Mouse (Mus musculus): Measurements from ENCODE around the gene Arl15. TPM values are rescaled to one million over a fixed set of nuclear protein-coding genes. Genes with fewer than 3 reads are reported as not detected.

Gene Arl15
- polyA plus RNA-seq, 1 experiment from 2014 or later: 8.6 TPM

DNA sequence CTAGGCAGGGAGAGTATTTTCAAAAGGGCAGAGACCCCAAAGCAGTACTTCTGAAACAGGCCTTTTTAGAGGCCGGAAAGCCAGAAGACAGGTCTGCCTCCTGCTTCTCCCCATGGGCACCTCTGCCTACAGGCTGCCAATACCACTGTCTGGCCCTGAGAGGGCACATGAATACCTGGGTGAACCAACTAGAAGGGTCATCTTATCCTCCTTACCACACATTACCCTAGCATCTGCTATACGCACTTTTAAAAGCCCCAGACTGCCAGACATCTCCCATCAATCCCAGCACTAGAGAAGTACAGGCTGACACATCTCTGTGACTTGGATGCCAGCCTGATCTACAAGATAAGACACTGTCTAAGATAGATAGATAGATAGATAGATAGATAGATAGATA, 259.0 kb downstream of the Arl15 start:
- no peak for ATAC-seq (replicated peaks; ENCODE audit: low FRiP score, low TSS enrichment, low read depth)
- Histone ChIP-seq H3K36me3 (ENCODE audit: control insufficient read depth, insufficient read depth, low read length) (no peaks in the 10 kb centered on the region), H3K9ac (ENCODE audit: low read length) (no peak overlapping the region), H3K4me2 (ENCODE audit: low read length) (no peak overlapping the region), H3K27ac (ENCODE audit: low read depth) (no peak overlapping the region), H3K27me3 (replicated peaks; ENCODE audit: control insufficient read depth, insufficient read depth, low read length) (no peaks in the 10 kb centered on the region), H3K4me3 (ENCODE audit: low read depth, low read length) (no peak overlapping the region), H3K9me3 (ENCODE audit: control insufficient read depth, low read length) (no peaks in the 10 kb centered on the region), H3K4me1 (replicated peaks; ENCODE audit: control insufficient read depth, insufficient read depth, low read length) (no peaks in the 10 kb centered on the region; the same call in 1 of the 2 replicates)
- no peak for DNase-seq (ENCODE audit: low spot score)
- WGBS: 95% methylated on average over 2 of the region's 2 CpGs

DNA sequence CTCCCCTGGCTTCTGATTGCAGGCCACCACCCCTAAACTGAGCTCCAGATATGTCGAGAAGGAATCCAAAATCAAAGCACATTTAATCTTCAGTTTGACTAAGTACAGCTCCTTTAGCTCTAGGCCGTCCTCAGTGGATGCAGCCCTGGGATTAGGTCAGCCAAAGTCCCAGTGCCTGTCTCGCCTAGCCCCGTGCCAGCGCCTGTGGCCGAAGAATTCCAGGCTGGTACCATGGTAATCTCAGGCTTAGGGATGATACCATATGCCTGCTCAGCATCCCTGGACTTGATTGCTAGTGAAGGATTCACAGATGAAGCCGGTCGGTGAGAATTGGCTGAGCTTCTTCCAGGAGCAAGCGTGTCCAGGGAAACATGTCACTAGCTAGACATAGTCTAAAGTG, 261.4 kb downstream of the Arl15 start:
- DNase-seq (ENCODE audit: low spot score) (no peak), ATAC-seq (replicated peaks; ENCODE audit: low FRiP score, low TSS enrichment, low read depth) (no peak)
- no peak overlapping the region for H3K9ac ChIP-seq (ENCODE audit: low read length)
- H3K36me3 ChIP-seq (ENCODE audit: control insufficient read depth, insufficient read depth, low read length): no peaks in the 10 kb centered on the region
- WGBS: 80% methylated on average over 9 of the region's 9 CpGs
- no peaks in the 10 kb centered on the region for H3K27me3 ChIP-seq (replicated peaks; ENCODE audit: control insufficient read depth, insufficient read depth, low read length)
- H3K4me2 ChIP-seq (ENCODE audit: low read length): no peak overlapping the region
- H3K4me3 ChIP-seq (ENCODE audit: low read depth, low read length): no peak overlapping the region
- H3K4me1 ChIP-seq (replicated peaks; ENCODE audit: control insufficient read depth, insufficient read depth, low read length): no peaks in the 10 kb centered on the region; the same call in 1 of the 2 replicates
- H3K9me3 ChIP-seq (ENCODE audit: control insufficient read depth, low read length): no peaks in the 10 kb centered on the region
- H3K27ac ChIP-seq (ENCODE audit: low read depth): no peak overlapping the region

DNA sequence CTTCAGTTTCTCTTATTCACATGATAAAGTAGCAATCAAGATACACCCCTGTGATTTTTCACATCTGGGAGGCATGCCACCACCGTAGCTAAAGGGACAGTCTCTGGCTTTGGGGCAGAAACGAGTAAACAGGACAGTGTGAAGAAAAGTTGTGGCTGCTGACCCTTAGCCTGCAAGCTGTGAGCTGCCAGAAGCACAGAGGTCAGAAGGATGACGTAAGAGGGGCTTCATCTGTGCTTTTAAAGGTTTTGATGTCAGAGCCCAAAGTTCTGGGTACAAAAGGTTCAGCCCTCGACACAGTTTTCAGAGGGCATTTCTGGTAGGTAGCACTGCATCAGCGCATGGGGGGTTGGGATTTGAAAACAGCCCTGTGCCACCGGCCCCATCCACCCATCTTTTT, 266.0 kb downstream of the Arl15 start:
- Histone ChIP-seq H3K36me3 (ENCODE audit: control insufficient read depth, insufficient read depth, low read length) (no peaks in the 10 kb centered on the region), H3K4me2 (ENCODE audit: low read length) (no peak overlapping the region), H3K27me3 (replicated peaks; ENCODE audit: control insufficient read depth, insufficient read depth, low read length) (no peaks in the 10 kb centered on the region), H3K9me3 (ENCODE audit: control insufficient read depth, low read length) (0 out of 2 replicates have a peak, but pooled peaks cover 4% of the 10 kb centered on the region), H3K4me3 (ENCODE audit: low read depth, low read length) (no peak overlapping the region), H3K4me1 (replicated peaks; ENCODE audit: control insufficient read depth, insufficient read depth, low read length) (no peaks in the 10 kb centered on the region), H3K27ac (ENCODE audit: low read depth) (no peak overlapping the region), H3K9ac (ENCODE audit: low read length) (no peak overlapping the region)
- 64% methylated on average over 6 of the region's 6 CpGs for WGBS
- ATAC-seq (replicated peaks; ENCODE audit: low FRiP score, low TSS enrichment, low read depth) (no peak), DNase-seq (ENCODE audit: low spot score) (no peak)

DNA sequence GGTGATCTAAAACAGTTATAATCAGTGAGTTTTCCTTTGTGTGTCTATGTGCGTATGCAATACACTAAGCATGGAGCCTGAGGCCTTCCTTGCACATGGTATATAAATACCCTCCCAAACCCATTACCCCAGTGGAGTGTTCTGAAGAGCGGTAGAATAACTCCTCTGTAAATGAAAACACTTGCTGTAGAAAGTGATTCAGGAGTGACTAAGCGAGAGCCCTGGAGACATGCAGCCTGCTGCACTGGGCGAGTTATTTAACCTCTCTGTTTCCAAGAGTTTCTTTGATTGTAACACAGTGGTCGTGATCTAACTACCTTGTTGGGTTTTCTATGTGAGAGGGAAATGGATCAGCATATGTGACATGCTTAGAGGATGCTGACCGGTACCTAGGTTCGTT, 266.9 kb downstream of the Arl15 start:
- ATAC-seq (replicated peaks; ENCODE audit: low FRiP score, low TSS enrichment, low read depth) (no peak), DNase-seq (ENCODE audit: low spot score) (no peak)
- no peaks in the 10 kb centered on the region for H3K4me1 ChIP-seq (replicated peaks; ENCODE audit: control insufficient read depth, insufficient read depth, low read length)
- no peak overlapping the region for H3K4me2 ChIP-seq (ENCODE audit: low read length)
- H3K27me3 ChIP-seq (replicated peaks; ENCODE audit: control insufficient read depth, insufficient read depth, low read length): no peaks in the 10 kb centered on the region
- 0 out of 2 replicates have a peak, but pooled peaks cover 4% of the 10 kb centered on the region for H3K9me3 ChIP-seq (ENCODE audit: control insufficient read depth, low read length)
- no peak overlapping the region for H3K4me3 ChIP-seq (ENCODE audit: low read depth, low read length)
- WGBS: 95% methylated on average over 7 of the region's 7 CpGs
- H3K9ac ChIP-seq (ENCODE audit: low read length): no peak overlapping the region
- no peak overlapping the region for H3K27ac ChIP-seq (ENCODE audit: low read depth)
- H3K36me3 ChIP-seq (ENCODE audit: control insufficient read depth, insufficient read depth, low read length): no peaks in the 10 kb centered on the region

DNA sequence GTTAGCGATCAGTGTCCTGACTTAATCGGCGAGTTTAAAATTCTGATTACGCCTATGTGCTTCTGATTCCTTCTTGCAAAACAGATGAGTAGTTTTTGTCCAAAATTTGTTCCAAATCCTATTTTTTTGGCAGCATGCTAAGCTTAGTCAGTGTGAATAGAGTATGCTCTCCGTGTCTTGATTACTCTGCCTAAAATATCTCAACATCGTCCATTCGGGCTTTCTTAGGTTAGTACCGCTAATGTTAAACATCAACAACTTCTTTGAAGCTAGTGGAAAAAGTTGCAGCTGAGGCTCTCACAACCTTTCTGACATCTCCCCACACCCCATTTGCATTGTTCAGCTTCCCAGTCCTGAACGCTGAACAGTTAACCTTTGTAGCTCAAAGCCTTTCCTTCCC, 269.8 kb downstream of the Arl15 start:
- ATAC-seq (replicated peaks; ENCODE audit: low FRiP score, low TSS enrichment, low read depth) (no peak), DNase-seq (ENCODE audit: low spot score) (no peak)
- H3K9ac ChIP-seq (ENCODE audit: low read length): no peak overlapping the region
- H3K9me3 ChIP-seq (ENCODE audit: control insufficient read depth, low read length): 0 out of 2 replicates have a peak, but pooled peaks cover 4% of the 10 kb centered on the region
- no peaks in the 10 kb centered on the region for H3K27me3 ChIP-seq (replicated peaks; ENCODE audit: control insufficient read depth, insufficient read depth, low read length)
- no peak overlapping the region for H3K27ac ChIP-seq (ENCODE audit: low read depth)
- 94% methylated on average over 9 of the region's 9 CpGs for WGBS
- no peaks in the 10 kb centered on the region for H3K4me1 ChIP-seq (replicated peaks; ENCODE audit: control insufficient read depth, insufficient read depth, low read length)
- no peak overlapping the region for H3K4me3 ChIP-seq (ENCODE audit: low read depth, low read length)
- H3K4me2 ChIP-seq (ENCODE audit: low read length): no peak overlapping the region
- H3K36me3 ChIP-seq (ENCODE audit: control insufficient read depth, insufficient read depth, low read length): no peaks in the 10 kb centered on the region

DNA sequence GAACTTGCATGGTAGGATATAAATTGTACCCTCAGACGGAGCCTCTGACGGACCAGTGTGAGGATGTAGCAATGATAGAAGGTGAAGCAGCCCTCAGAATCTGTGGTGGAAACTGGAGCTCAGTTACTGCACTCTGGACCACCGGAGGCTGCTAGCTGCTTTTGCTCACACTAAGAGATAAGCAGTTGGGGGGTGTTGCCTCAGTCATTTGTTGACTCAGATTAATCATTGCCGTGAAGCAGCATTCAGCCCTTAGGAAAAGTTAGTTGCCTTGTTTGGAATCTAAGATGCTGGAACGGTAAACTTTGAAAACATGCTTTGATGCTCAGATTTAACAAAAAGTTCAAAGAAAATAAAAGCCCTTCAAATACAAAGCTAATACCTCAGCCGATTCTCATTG, 270.7 kb downstream of the Arl15 start:
- ATAC-seq (replicated peaks; ENCODE audit: low FRiP score, low TSS enrichment, low read depth): no peak
- WGBS: 54% methylated on average over 6 of the region's 6 CpGs
- Histone ChIP-seq H3K4me3 (ENCODE audit: low read depth, low read length) (no peak overlapping the region), H3K36me3 (ENCODE audit: control insufficient read depth, insufficient read depth, low read length) (no peaks in the 10 kb centered on the region), H3K4me1 (replicated peaks; ENCODE audit: control insufficient read depth, insufficient read depth, low read length) (no peaks in the 10 kb centered on the region), H3K4me2 (ENCODE audit: low read length) (no peak overlapping the region), H3K27me3 (replicated peaks; ENCODE audit: control insufficient read depth, insufficient read depth, low read length) (no peaks in the 10 kb centered on the region), H3K9ac (ENCODE audit: low read length) (no peak overlapping the region), H3K9me3 (ENCODE audit: control insufficient read depth, low read length) (0 out of 2 replicates have a peak, but pooled peaks cover 4% of the 10 kb centered on the region), H3K27ac (ENCODE audit: low read depth) (no peak overlapping the region)
- DNase-seq (ENCODE audit: low spot score): no peak

DNA sequence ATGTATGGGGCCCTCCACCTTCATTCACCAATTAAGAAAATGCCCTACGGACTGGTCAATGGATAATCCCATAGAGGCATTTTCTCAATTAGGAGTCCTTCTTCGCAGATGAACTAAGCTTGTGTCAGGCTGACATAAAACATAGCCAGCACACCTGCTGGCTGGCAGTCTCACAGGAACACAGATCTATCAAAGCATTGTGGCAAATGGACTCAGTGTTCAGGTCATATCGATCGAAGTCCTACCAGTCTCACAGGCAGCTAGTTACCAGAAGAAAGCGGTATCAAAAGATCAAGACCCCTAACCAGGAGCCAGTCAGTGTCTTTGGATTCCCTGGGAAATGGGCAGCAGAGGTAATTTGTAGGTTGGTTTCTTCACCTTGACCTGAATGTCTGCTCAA, 274.1 kb downstream of the Arl15 start:
- no peak overlapping the region for H3K9ac ChIP-seq (ENCODE audit: low read length)
- H3K9me3 ChIP-seq (ENCODE audit: control insufficient read depth, low read length): no peaks in the 10 kb centered on the region
- 94% methylated on average over 5 of the region's 5 CpGs for WGBS

DNA sequence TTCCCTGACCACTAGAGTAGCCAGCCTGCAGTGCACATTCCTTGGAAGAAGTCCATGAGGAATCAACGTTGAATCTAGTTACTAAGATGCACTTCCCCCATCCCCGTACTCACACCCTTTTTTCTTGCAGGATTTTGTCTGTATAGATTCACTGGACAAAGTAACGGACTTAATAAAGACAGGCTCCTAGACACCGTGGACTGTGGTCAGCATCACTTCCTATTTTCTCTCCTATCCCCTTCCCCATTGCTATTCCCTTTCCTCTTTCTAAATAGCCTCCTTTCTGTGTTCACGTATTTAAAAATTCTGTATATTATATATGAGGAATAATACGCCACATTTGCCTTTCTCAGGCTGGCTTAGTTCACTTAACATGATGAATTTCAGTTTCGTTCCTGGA, 277.1 kb downstream of the Arl15 start:
- Histone ChIP-seq H3K4me1 (replicated peaks; ENCODE audit: control insufficient read depth, insufficient read depth, low read length) (no peaks in the 10 kb centered on the region), H3K27ac (ENCODE audit: low read depth) (no peak overlapping the region), H3K9me3 (ENCODE audit: control insufficient read depth, low read length) (no peaks in the 10 kb centered on the region), H3K9ac (ENCODE audit: low read length) (no peak overlapping the region), H3K4me2 (ENCODE audit: low read length) (no peak overlapping the region), H3K36me3 (ENCODE audit: control insufficient read depth, insufficient read depth, low read length) (no peaks in the 10 kb centered on the region), H3K4me3 (ENCODE audit: low read depth, low read length) (no peak overlapping the region), H3K27me3 (replicated peaks; ENCODE audit: control insufficient read depth, insufficient read depth, low read length) (no peaks in the 10 kb centered on the region)
- ATAC-seq (replicated peaks; ENCODE audit: low FRiP score, low TSS enrichment, low read depth) (no peak), DNase-seq (ENCODE audit: low spot score) (no peak)
- 91% methylated on average over 7 of the region's 7 CpGs for WGBS

More for the DNA sequence above, 274.1 kb downstream of the Arl15 start:
- H3K4me1 ChIP-seq (replicated peaks; ENCODE audit: control insufficient read depth, insufficient read depth, low read length): no peaks in the 10 kb centered on the region
- H3K4me3 ChIP-seq (ENCODE audit: low read depth, low read length): no peak overlapping the region
- ATAC-seq (replicated peaks; ENCODE audit: low FRiP score, low TSS enrichment, low read depth) (no peak), DNase-seq (ENCODE audit: low spot score) (no peak)
- no peak overlapping the region for H3K27ac ChIP-seq (ENCODE audit: low read depth)
- H3K36me3 ChIP-seq (ENCODE audit: control insufficient read depth, insufficient read depth, low read length): no peaks in the 10 kb centered on the region
- no peak overlapping the region for H3K4me2 ChIP-seq (ENCODE audit: low read length)
- H3K27me3 ChIP-seq (replicated peaks; ENCODE audit: control insufficient read depth, insufficient read depth, low read length): no peaks in the 10 kb centered on the region

DNA sequence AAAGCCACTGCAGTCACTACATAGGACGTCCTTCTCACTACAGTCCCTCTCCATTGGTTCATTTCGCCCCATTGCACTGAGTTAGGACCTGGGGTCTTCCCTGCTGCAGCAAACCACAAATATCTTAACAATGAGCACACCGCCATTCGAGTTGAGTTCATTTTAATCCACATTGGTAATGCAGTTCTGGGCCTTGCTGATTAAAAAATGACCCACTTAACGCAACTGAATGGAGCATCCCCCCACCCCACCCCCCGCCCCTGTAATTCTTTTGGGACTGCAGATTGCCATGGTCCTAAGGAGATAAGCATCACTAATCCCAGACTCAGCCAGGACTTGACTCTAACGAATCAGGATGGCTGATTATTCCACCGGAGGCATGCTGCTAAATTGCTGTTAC, 280.2 kb downstream of the Arl15 start:
- H3K27ac ChIP-seq (ENCODE audit: low read depth): no peak overlapping the region
- WGBS: 63% methylated on average over 8 of the region's 8 CpGs
- no peaks in the 10 kb centered on the region for H3K9me3 ChIP-seq (ENCODE audit: control insufficient read depth, low read length)
- H3K4me3 ChIP-seq (ENCODE audit: low read depth, low read length): no peak overlapping the region
- H3K27me3 ChIP-seq (replicated peaks; ENCODE audit: control insufficient read depth, insufficient read depth, low read length): no peaks in the 10 kb centered on the region
- DNase-seq (ENCODE audit: low spot score): no peak
- H3K4me1 ChIP-seq (replicated peaks; ENCODE audit: control insufficient read depth, insufficient read depth, low read length): no peaks in the 10 kb centered on the region
- no peak for ATAC-seq (replicated peaks; ENCODE audit: low FRiP score, low TSS enrichment, low read depth)
- no peak overlapping the region for H3K4me2 ChIP-seq (ENCODE audit: low read length)
- no peaks in the 10 kb centered on the region for H3K36me3 ChIP-seq (ENCODE audit: control insufficient read depth, insufficient read depth, low read length)
- no peak overlapping the region for H3K9ac ChIP-seq (ENCODE audit: low read length)

Measured in intestine, embryonic 14.5 days (tissue).